Mouse (Mus musculus) neural tube, embryonic 11.5 days (tissue): ENCODE measurements at regions not wholly inside any gene's neighbourhood (a gene's known extent, or its start where the extent isn't known, plus 50 kb on each side); places are given as distances from the start of the nearest gene placed in this dataset.

Experiments
- ATAC-seq: fragments of 200-750 bp; cut with Nextera tagmentation; 2 replicates; pipeline ENCODE4 v1.8.0; 2017; ENCODE audit warnings: moderate number of reproducible peaks, mild to moderate bottlenecking, moderate TSS enrichment, moderate library complexity; ENCODE audit not compliant: insufficient read depth, low FRiP score, low TSS enrichment
- DNase-seq: peaks from one replicate; pipeline ENCODE4 v3.0.0-alpha.2; 2015; ENCODE audit warnings: low spot score
- H3K27ac ChIP-seq: fragments of 300-500 bp; sonication (generic); 2 replicates; pipeline ENCODE4 v1.5.1; 2014; ENCODE audit warnings: low read depth, mild to moderate bottlenecking, low read length
- H3K27me3 ChIP-seq: fragments of 300-500 bp; sonication (generic); 2 replicates; pipeline ENCODE4 v1.6.1; 2014; ENCODE audit warnings: mild to moderate bottlenecking, low read length, mixed read lengths; ENCODE audit not compliant: control insufficient read depth, insufficient read depth
- H3K36me3 ChIP-seq: fragments of 300-500 bp; sonication (generic); 2 replicates; pipeline ENCODE4 v1.6.1; 2014; ENCODE audit warnings: mild to moderate bottlenecking, low read length, moderate library complexity, mixed read lengths; ENCODE audit not compliant: control insufficient read depth, insufficient read depth
- H3K4me1 ChIP-seq: fragments of 300-500 bp; sonication (generic); 2 replicates; pipeline ENCODE4 v1.6.1; 2014; ENCODE audit warnings: low read length, mixed read lengths; ENCODE audit not compliant: control insufficient read depth, insufficient read depth
- H3K4me2 ChIP-seq: fragments of 300-500 bp; sonication (generic); 2 replicates; pipeline ENCODE4 v1.6.1; 2014; ENCODE audit warnings: low read depth, mild to moderate bottlenecking, moderate library complexity
- H3K4me3 ChIP-seq: fragments of 300-500 bp; sonication (generic); 2 replicates; pipeline ENCODE4 v1.5.1; 2014; ENCODE audit warnings: low read depth, low read length
- H3K9ac ChIP-seq: fragments of 300-500 bp; sonication (generic); 2 replicates; pipeline ENCODE4 v1.6.1; 2014; ENCODE audit warnings: mild to moderate bottlenecking, low read length
- H3K9me3 ChIP-seq: fragments of 300-500 bp; sonication (generic); 2 replicates; pipeline ENCODE4 v1.6.1; 2016; ENCODE audit warnings: low read length; ENCODE audit not compliant: control insufficient read depth
- WGBS: fragments of 180-500 bp; shearing (Covaris S2); extraction: QIAGEN DNeasy Blood & Tissue Kit; methylation state at CpG from one replicate; pipeline ENCODE4 v1.1.7; 2014; 5-methylcytosine and 5-hydroxymethylcytosine counted together

DNA sequence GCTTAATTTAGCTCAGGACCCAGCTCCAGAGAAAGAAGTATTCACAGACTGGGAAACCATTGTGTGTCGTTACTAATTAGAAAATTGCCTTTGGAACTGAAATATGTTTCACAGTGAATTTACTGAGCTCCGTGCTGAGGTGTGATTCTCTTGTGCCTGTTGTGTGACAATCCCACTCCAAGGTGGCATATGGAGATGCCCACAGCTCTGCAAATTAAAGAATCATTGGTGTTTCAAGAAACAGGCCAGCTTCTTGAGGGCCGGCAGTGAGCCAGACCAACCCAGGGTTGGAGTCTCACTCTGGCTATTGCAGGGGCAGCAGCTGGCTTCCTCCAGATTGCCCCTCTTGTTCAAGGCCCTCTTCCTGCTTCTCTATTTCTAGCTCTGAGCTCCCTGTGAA lies 203.9 kb upstream of the Nxpe4 start:
- Histone ChIP-seq H3K4me3 (no peak overlapping the region), H3K9me3 (no peaks in the 10 kb centered on the region), H3K27me3 (no peaks in the 10 kb centered on the region), H3K4me2 (no peak overlapping the region), H3K36me3 (no peaks in the 10 kb centered on the region), H3K27ac (no peak overlapping the region), H3K4me1 (no peaks in the 10 kb centered on the region), H3K9ac (no peak overlapping the region)
- DNase-seq, result no peak
- ATAC-seq, result no peak
- WGBS, result 85% methylated on average over 3 of the region's 3 CpGs

GRCm38 (mm10) chr9:47958861-47959260 lies 203.0 kb upstream of the Nxpe4 start:
- Histone ChIP-seq H3K4me3 (no peak overlapping the region), H3K9me3 (no peaks in the 10 kb centered on the region)

DNA sequence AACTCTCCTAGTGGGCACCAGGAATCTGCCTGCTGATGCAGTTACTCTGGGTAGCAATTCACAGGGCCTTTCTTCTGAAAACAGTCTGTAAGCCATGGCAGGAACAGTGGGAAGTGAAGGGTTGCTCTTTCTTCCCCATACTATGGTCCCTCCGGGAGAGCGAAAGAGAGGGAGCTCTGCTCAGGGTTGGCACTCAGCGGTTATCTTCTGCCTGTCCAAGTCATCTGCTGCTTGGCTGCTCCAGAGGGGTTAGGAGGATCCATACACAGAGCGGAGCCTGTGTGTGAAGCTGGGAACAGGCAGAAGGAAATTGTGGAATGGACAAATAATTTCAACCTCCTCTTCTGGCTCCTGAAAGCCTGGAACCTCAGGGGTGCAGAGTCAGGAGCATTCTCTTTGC lies 200.6 kb upstream of the Nxpe4 start:
- ATAC-seq (no peak), DNase-seq (no peak)
- Histone ChIP-seq H3K4me3 (no peak overlapping the region), H3K36me3 (no peaks in the 10 kb centered on the region), H3K4me2 (no peak overlapping the region), H3K4me1 (no peaks in the 10 kb centered on the region), H3K9ac (no peak overlapping the region), H3K9me3 (no peaks in the 10 kb centered on the region), H3K27me3 (no peaks in the 10 kb centered on the region), H3K27ac (no peak overlapping the region)
- WGBS, result 78% methylated on average over 4 of the region's 4 CpGs

More at GRCm38 (mm10) chr9:47958861-47959260, 203.0 kb upstream of the Nxpe4 start:
- ATAC-seq (no peak), DNase-seq (peak; percentile 4)
- no peaks in the 10 kb centered on the region for H3K4me1 ChIP-seq
- H3K27me3 ChIP-seq, result no peaks in the 10 kb centered on the region
- 89% methylated on average over 6 of the region's 6 CpGs for WGBS
- H3K27ac ChIP-seq, result no peak overlapping the region
- H3K4me2 ChIP-seq, result no peak overlapping the region
- H3K9ac ChIP-seq, result no peak overlapping the region
- no peaks in the 10 kb centered on the region for H3K36me3 ChIP-seq

DNA sequence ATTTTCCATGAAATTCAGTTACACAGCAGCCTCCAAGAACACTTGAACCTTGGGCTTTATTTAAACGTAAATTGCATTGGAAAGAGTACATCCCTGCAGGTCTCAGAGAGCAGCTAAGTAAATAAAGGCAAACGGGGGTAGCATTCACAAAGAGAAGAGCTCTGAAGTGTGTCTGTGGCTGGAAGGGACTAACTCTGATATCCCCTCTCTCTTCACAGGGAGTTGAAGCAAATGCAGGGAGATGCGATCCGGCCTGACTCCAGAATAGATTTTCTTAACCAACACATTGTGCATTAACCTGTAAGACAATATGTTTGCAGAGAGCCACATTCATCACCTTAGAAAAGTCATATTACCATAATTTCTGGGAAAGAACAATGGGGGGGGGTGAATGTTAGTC lies 199.7 kb upstream of the Nxpe4 start:
- Histone ChIP-seq H3K9ac (no peak overlapping the region), H3K4me1 (no peaks in the 10 kb centered on the region), H3K4me3 (no peak overlapping the region), H3K27ac (no peak overlapping the region), H3K4me2 (no peak overlapping the region), H3K36me3 (no peaks in the 10 kb centered on the region), H3K9me3 (no peaks in the 10 kb centered on the region), H3K27me3 (no peaks in the 10 kb centered on the region)
- 47% methylated on average over 4 of the region's 4 CpGs for WGBS
- DNase-seq, result no peak
- ATAC-seq, result no peak

- H3K9ac ChIP-seq, result no peak overlapping the region
- H3K36me3 ChIP-seq, result no peaks in the 10 kb centered on the region
- H3K9me3 ChIP-seq, result no peaks in the 10 kb centered on the region
- no peak overlapping the region for H3K27ac ChIP-seq
- ATAC-seq (no peak), DNase-seq (peak; percentile 18)
- 58% methylated on average over 4 of the region's 4 CpGs for WGBS
- H3K4me2 ChIP-seq, result no peak overlapping the region
- no peak overlapping the region for H3K4me3 ChIP-seq
- H3K27me3 ChIP-seq, result no peaks in the 10 kb centered on the region
- no peaks in the 10 kb centered on the region for H3K4me1 ChIP-seq
Observed at GRCm38 (mm10) chr9:47962589-47962988, 199.2 kb upstream of the Nxpe4 start.

DNA sequence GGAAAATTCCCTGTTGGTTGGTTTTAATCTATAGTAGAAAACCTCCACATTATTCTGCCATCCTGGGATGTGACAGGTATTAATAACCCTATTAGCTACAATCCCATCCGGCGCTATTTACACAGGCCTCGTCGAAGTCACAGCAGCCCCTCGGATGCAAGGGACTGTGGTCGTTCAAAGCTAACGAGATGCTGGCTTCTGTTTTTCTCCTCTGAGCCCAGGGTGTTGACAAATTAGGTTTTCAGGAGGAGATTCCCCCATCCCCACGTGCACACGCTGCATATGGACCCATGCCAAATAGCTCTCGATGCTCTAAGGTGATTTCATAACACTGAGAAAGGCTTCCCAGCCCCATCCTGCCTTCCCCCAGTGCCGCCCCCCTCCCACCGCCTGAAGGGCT lies 188.7 kb upstream of the Nxpe4 start:
- DNase-seq (no peak), ATAC-seq (no peak)
- H3K27ac ChIP-seq, result no peak overlapping the region
- H3K9ac ChIP-seq, result no peak overlapping the region
- no peaks in the 10 kb centered on the region for H3K27me3 ChIP-seq
- H3K36me3 ChIP-seq, result no peaks in the 10 kb centered on the region
- H3K4me2 ChIP-seq, result no peak overlapping the region
- H3K9me3 ChIP-seq, result no peaks in the 10 kb centered on the region
- no peaks in the 10 kb centered on the region for H3K4me1 ChIP-seq
- WGBS, result 68% methylated on average over 12 of the region's 12 CpGs
- no peak overlapping the region for H3K4me3 ChIP-seq

DNA sequence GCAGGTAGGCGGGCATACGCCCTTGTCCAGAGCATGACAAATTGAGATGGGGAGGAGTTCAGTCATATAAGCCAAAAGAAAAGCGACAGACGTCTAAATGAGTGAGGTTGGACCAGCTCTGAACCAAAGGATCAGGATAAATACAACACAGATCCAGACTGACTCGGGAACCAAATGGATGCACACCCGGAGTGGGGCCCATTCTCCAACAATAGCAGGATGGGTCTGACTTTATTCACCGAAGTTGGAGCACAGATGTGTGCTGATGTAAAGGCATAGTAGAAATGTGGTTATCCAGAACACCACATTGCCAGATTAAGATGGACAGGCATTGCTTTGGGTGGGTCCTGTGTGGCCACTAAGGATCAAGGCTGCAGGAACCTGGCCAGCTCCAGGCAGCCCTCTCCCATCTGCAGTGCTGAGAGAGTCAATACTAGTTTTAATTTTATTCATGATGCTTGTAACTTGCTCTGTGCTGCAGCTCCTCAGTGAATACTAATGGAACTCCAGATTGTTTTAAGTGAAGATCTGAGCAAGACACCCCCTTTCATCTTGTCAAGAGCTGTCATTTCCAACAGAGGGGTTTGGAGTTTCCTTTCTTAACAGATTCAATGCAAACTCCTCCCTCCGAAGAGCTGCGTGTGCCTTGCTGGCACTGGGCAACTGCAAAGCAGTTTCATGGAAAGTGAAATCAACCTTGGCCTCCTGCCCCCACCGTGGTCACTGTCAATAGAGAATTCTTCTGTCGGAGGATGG lies 176.3 kb upstream of the Nxpe4 start:
- Histone ChIP-seq H3K4me3 (no peak overlapping the region), H3K4me1 (no peaks in the 10 kb centered on the region), H3K4me2 (no peak overlapping the region), H3K27me3 (no peaks in the 10 kb centered on the region), H3K36me3 (no peaks in the 10 kb centered on the region), H3K9ac (no peak overlapping the region), H3K9me3 (no peaks in the 10 kb centered on the region), H3K27ac (no peak overlapping the region)
- DNase-seq (no peak), ATAC-seq (no peak)
- 73% methylated on average over 11 of the region's 11 CpGs for WGBS

DNA sequence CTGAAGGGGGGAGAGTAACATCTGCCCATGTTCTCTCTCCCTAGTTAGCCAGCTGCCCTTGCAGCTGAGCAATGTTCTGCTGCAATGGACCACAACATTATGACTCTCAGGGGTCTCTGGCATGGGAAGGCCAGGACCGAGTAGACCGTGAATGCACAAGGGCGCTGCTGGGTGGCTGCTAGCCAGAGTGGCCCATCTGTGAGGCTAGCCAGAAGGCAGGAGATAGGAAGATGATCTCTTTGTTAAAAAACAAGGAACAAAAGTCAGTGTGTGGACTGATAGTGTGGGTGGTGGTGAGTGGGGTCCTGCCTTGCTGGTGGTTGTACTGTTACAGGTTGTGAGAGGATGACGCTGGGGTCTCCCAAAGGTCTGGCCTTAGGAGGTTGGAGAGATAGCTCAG lies 174.6 kb upstream of the Nxpe4 start:
- no peak for ATAC-seq
- H3K36me3 ChIP-seq, result no peaks in the 10 kb centered on the region
- H3K4me2 ChIP-seq, result no peak overlapping the region
- H3K4me1 ChIP-seq, result no peaks in the 10 kb centered on the region
- H3K27ac ChIP-seq, result no peak overlapping the region
- no peak for DNase-seq
- no peaks in the 10 kb centered on the region for H3K27me3 ChIP-seq
- WGBS, result 96% methylated on average over 4 of the region's 4 CpGs
- H3K9ac ChIP-seq, result no peak overlapping the region
- H3K4me3 ChIP-seq, result no peak overlapping the region
- no peaks in the 10 kb centered on the region for H3K9me3 ChIP-seq

GRCm38 (mm10) chr9:47994671-47995070 lies 167.2 kb upstream of the Nxpe4 start:
- H3K9me3 ChIP-seq, result no peaks in the 10 kb centered on the region
- WGBS, result 82% methylated on average over 4 of the region's 4 CpGs
- H3K36me3 ChIP-seq, result no peaks in the 10 kb centered on the region
- no peak overlapping the region for H3K4me3 ChIP-seq
- DNase-seq (no peak), ATAC-seq (no peak)
- H3K27me3 ChIP-seq, result no peaks in the 10 kb centered on the region
- no peaks in the 10 kb centered on the region for H3K4me1 ChIP-seq
- H3K27ac ChIP-seq, result no peak overlapping the region
- no peak overlapping the region for H3K9ac ChIP-seq
- no peak overlapping the region for H3K4me2 ChIP-seq
